Mouse (Mus musculus) C2C12 (cell line): Measurements from ENCODE around the gene Sap30bp.

Experiments used
- CEBPB ChIP-seq: IDR thresholded peaks from one replicate; pipeline ENCODE4 v1.6.1; 2011; ENCODE audit warnings: low read depth, mild to moderate bottlenecking, control low read depth, moderate library complexity
- CTCF ChIP-seq: IDR thresholded peaks from one replicate; pipeline ENCODE4 v1.5.1; 2011; ENCODE audit not compliant: control insufficient read depth, insufficient read depth, insufficient read length
- FOSL1 ChIP-seq: IDR thresholded peaks from one replicate; pipeline ENCODE4 v1.8.0; 2011; ENCODE audit warnings: mild to moderate bottlenecking, low read length; ENCODE audit not compliant: poor library complexity, insufficient read depth, severe bottlenecking
- MAX ChIP-seq: IDR thresholded peaks from one replicate; pipeline ENCODE4 v1.6.1; 2011; ENCODE audit warnings: mild to moderate bottlenecking, control low read depth
- MYOD1 ChIP-seq: IDR thresholded peaks from one replicate; pipeline ENCODE4 v1.6.1; 2011; ENCODE audit warnings: low read depth; ENCODE audit not compliant: control insufficient read depth, insufficient read length
- MYOG ChIP-seq: IDR thresholded peaks from one replicate; pipeline ENCODE4 v1.6.1; 2011; ENCODE audit not compliant: control insufficient read depth, insufficient read length; ENCODE audit errors: extremely low read depth
- USF1 ChIP-seq: IDR thresholded peaks from one replicate; pipeline ENCODE4 v1.6.1; 2011; ENCODE audit warnings: low read depth, mild to moderate bottlenecking, control low read depth, moderate library complexity

- TF ChIP-seq CTCF (peak; percentile 20), MYOD1 (no peak), CEBPB (no peak), USF1 (no peak), MYOG (no peak), MAX (no peak), FOSL1 (no peak)
These were observed 8.9 kb downstream of the Sap30bp start for GRCm38 (mm10) chr11:115941980-115942379.
